Mouse (Mus musculus): ENCODE measurements at regions not wholly inside any gene's neighbourhood (a gene's known extent, or its start where the extent isn't known, plus 50 kb on each side); places are given as distances from the start of the nearest gene placed in this dataset.

GRCm38 (mm10) chr1:61552577-61553517, 85.8 kb upstream of the Pard3b start:
- TF ChIP-seq EP300 (IDR thresholded peaks at IDR 0.05; ENCODE audit: low read depth) (no peak), CTCF (IDR thresholded peaks at IDR 0.05; ENCODE audit: low read depth) (no peak)
